Comparison of ENCODE assay signal across 11 mouse cellular contexts in genomic region chr17:54065187-54065795, GRCm38 (mm10).
DNase-seq lines count a peak whose midpoint lies in the region; ATAC-seq and TF ChIP-seq lines count a peak whose summit lies in the region.
"Had no signal": no experiment of that assay in that cellular context is flagged by ENCODE, and none has a peak within 500 bp of the region (broad histone marks: within the 10 kb centered on the region; RNA-seq: fewer than 3 reads in every experiment).

No protein-coding gene starts in this region.

- H3K4me2 ChIP-seq in forebrain, postnatal 0 days (ENCODE audit: low read depth): no peak overlapping the region
- H3K4me2 ChIP-seq in forebrain, embryonic 15.5 days (replicated peaks): no peak overlapping the region
- no peak overlapping the region for H3K4me2 ChIP-seq in lung, postnatal 0 days (replicated peaks; ENCODE audit: low read depth, low read length)
- no peak overlapping the region for H3K4me2 ChIP-seq in embryonic facial prominence, embryonic 14.5 days (ENCODE audit: low read depth, low read length)
- H3K4me2 ChIP-seq in stomach, postnatal 0 days (replicated peaks; ENCODE audit: low read depth): no peak overlapping the region
- H3K4me2 ChIP-seq: limb, embryonic 13.5 days had no signal

- H3K9me3 ChIP-seq in forebrain, postnatal 0 days (ENCODE audit: low read length): no peaks in the 10 kb centered on the region
- no peaks in the 10 kb centered on the region for H3K9me3 ChIP-seq in forebrain, embryonic 15.5 days
- no peaks in the 10 kb centered on the region for H3K9me3 ChIP-seq in lung, postnatal 0 days (ENCODE audit: low read length)
- no peaks in the 10 kb centered on the region for H3K9me3 ChIP-seq in embryonic facial prominence, embryonic 14.5 days (ENCODE audit: control insufficient read depth, low read length)
- H3K9me3 ChIP-seq in stomach, postnatal 0 days (ENCODE audit: control insufficient read depth, low read length): no peaks in the 10 kb centered on the region
- H3K9me3 ChIP-seq: limb, embryonic 13.5 days had no signal

- no peak overlapping the region for H3K27ac ChIP-seq in forebrain, postnatal 0 days (ENCODE audit: low read depth, low read length)
- H3K27ac ChIP-seq in forebrain, embryonic 15.5 days (replicated peaks): no peak overlapping the region
- H3K27ac ChIP-seq in lung, postnatal 0 days (ENCODE audit: low read length): no peak overlapping the region
- no peak overlapping the region for H3K27ac ChIP-seq in embryonic facial prominence, embryonic 14.5 days (replicated peaks; ENCODE audit: low read depth, low read length)
- no peak overlapping the region for H3K27ac ChIP-seq in stomach, postnatal 0 days (replicated peaks)
- H3K27ac ChIP-seq: limb, embryonic 13.5 days had no signal

- H3K4me1 ChIP-seq in forebrain, postnatal 0 days (ENCODE audit: insufficient read depth): no peaks in the 10 kb centered on the region
- H3K4me1 ChIP-seq in forebrain, embryonic 15.5 days: no peaks in the 10 kb centered on the region
- H3K4me1 ChIP-seq in lung, postnatal 0 days (ENCODE audit: insufficient read depth, low read depth, low read length): no peaks in the 10 kb centered on the region
- H3K4me1 ChIP-seq in embryonic facial prominence, embryonic 14.5 days (ENCODE audit: control insufficient read depth, insufficient read depth, low read length): no peaks in the 10 kb centered on the region
- no peaks in the 10 kb centered on the region for H3K4me1 ChIP-seq in stomach, postnatal 0 days (replicated peaks; ENCODE audit: control insufficient read depth, insufficient read depth)
- H3K4me1 ChIP-seq: limb, embryonic 13.5 days had no signal

- H3K4me3 ChIP-seq in forebrain, postnatal 0 days (ENCODE audit: low read depth, low read length): no peak overlapping the region
- no peak overlapping the region for H3K4me3 ChIP-seq in forebrain, embryonic 15.5 days
- no peak overlapping the region for H3K4me3 ChIP-seq in lung, postnatal 0 days (ENCODE audit: low read depth, low read length)
- H3K4me3 ChIP-seq in embryonic facial prominence, embryonic 14.5 days (ENCODE audit: low read depth, low read length): no peak overlapping the region
- H3K4me3 ChIP-seq in stomach, postnatal 0 days (ENCODE audit: low read depth, low read length): no peak overlapping the region
- H3K4me3 ChIP-seq: limb, embryonic 13.5 days had no signal

- TF ChIP-seq EP300 in lung, postnatal 0 days (IDR thresholded peaks at IDR 0.05): no peak
- TF ChIP-seq EP300 in stomach, postnatal 0 days (optimal IDR thresholded peaks at IDR 0.05): no peak

- no peaks in the 10 kb centered on the region for H3K27me3 ChIP-seq in forebrain, postnatal 0 days (ENCODE audit: insufficient read depth, low read length)
- no peaks in the 10 kb centered on the region for H3K27me3 ChIP-seq in forebrain, embryonic 15.5 days
- H3K27me3 ChIP-seq in lung, postnatal 0 days (replicated peaks; ENCODE audit: insufficient read depth, low read length): no peaks in the 10 kb centered on the region
- no peaks in the 10 kb centered on the region for H3K27me3 ChIP-seq in embryonic facial prominence, embryonic 14.5 days (replicated peaks; ENCODE audit: control insufficient read depth, insufficient read depth, low read length)
- no peaks in the 10 kb centered on the region for H3K27me3 ChIP-seq in stomach, postnatal 0 days (ENCODE audit: control insufficient read depth, insufficient read depth, low read length)
- H3K27me3 ChIP-seq: limb, embryonic 13.5 days had no signal

- H3K36me3 ChIP-seq in forebrain, postnatal 0 days (ENCODE audit: insufficient read depth): no peaks in the 10 kb centered on the region
- no peaks in the 10 kb centered on the region for H3K36me3 ChIP-seq in forebrain, embryonic 15.5 days
- no peaks in the 10 kb centered on the region for H3K36me3 ChIP-seq in lung, postnatal 0 days (ENCODE audit: insufficient read depth, low read length)
- H3K36me3 ChIP-seq in embryonic facial prominence, embryonic 14.5 days (ENCODE audit: control insufficient read depth, insufficient read depth, low read length): no peaks in the 10 kb centered on the region
- H3K36me3 ChIP-seq in stomach, postnatal 0 days (ENCODE audit: control insufficient read depth, insufficient read depth, low read length): no peaks in the 10 kb centered on the region
- H3K36me3 ChIP-seq: limb, embryonic 13.5 days had no signal

- no peak; the same call in 1 of the 2 replicates for ATAC-seq in forebrain, postnatal 0 days
- no peak; the same call in 1 of the 2 replicates for ATAC-seq in forebrain, embryonic 15.5 days (replicated peaks)
- ATAC-seq in lung, postnatal 0 days: no peak
- ATAC-seq in embryonic facial prominence, embryonic 14.5 days (ENCODE audit: low read depth): no peak
- no peak for ATAC-seq in stomach, postnatal 0 days (ENCODE audit: low FRiP score, low TSS enrichment)

- TF ChIP-seq CTCF in forebrain, postnatal 0 days (IDR thresholded peaks at IDR 0.05; ENCODE audit: low read depth): peak; percentile 63
- peak; percentile 27; the same call in 1 of the 2 replicates for TF ChIP-seq CTCF in lung, postnatal 0 days (IDR thresholded peaks at IDR 0.05)
- TF ChIP-seq CTCF in stomach, postnatal 0 days (IDR thresholded peaks at IDR 0.05; ENCODE audit: low read depth): peak; percentile 75

- no peak overlapping the region for H3K9ac ChIP-seq in forebrain, postnatal 0 days
- no peak overlapping the region for H3K9ac ChIP-seq in forebrain, embryonic 15.5 days (replicated peaks)
- H3K9ac ChIP-seq in lung, postnatal 0 days (replicated peaks; ENCODE audit: low read depth): no peak overlapping the region
- H3K9ac ChIP-seq in embryonic facial prominence, embryonic 14.5 days (ENCODE audit: low read depth, low read length): no peak overlapping the region
- no peak overlapping the region for H3K9ac ChIP-seq in stomach, postnatal 0 days (ENCODE audit: low read length)
- H3K9ac ChIP-seq: limb, embryonic 13.5 days had no signal

- 28% methylated on average over 4 of the region's 4 CpGs for WGBS in forebrain, postnatal 0 days
- WGBS in forebrain, embryonic 15.5 days: 27% methylated on average over 4 of the region's 4 CpGs
- 25% methylated on average over 4 of the region's 4 CpGs for WGBS in lung, postnatal 0 days
- WGBS in embryonic facial prominence, embryonic 14.5 days: 22% methylated on average over 4 of the region's 4 CpGs
- WGBS in stomach, postnatal 0 days: 25% methylated on average over 4 of the region's 4 CpGs

- peak; percentile 56 for DNase-seq in forebrain, postnatal 0 days
- DNase-seq in lung, postnatal 0 days (ENCODE audit: low spot score): peak; percentile 44
- DNase-seq in lung, postnatal 36 days: no peak
- DNase-seq in embryonic facial prominence, embryonic 14.5 days (ENCODE audit: low spot score): peak; percentile 39
- no peak for DNase-seq in stomach, postnatal 0 days (ENCODE audit: low spot score)
- no peak for DNase-seq in thymus, postnatal 0 days (ENCODE audit: low spot score)
- DNase-seq in urinary bladder, postnatal 36 days (ENCODE audit: low spot score in 2 of 2): no peak
- DNase-seq: gastrocnemius, postnatal 25 days; kidney, adult 18-20 months had no signal

Comparison
In these comparisons a context has a peak if more than half of its experiments do, and no peak if none do; other contexts are left out.
1. DNase-seq: peak in forebrain, postnatal 0 days (single experiment), lung, postnatal 0 days (single experiment) and embryonic facial prominence, embryonic 14.5 days (single experiment); none in lung, postnatal 36 days (single experiment), stomach, postnatal 0 days (single experiment), thymus, postnatal 0 days (single experiment) and urinary bladder, postnatal 36 days (0 of 2).
2. Peak in every context shown above with its lines, with median percentiles within 50 percentile points of each other: CTCF ChIP-seq.